Mouse (Mus musculus) bone marrow, adult 2 months (tissue): ENCODE measurements around the gene Itgb5.

ENCODE experiments used
- CTCF ChIP-seq: fragments of 200-500 bp; IDR thresholded peaks from 2 replicates; pipeline ENCODE4 v1.5.1; 2011; ENCODE audit warnings: low read length, control low read depth; ENCODE audit not compliant: control insufficient read depth, insufficient read depth
- POLR2A ChIP-seq: fragments of 200-500 bp; IDR thresholded peaks from 2 replicates; pipeline ENCODE4 v1.6.1; 2011; ENCODE audit warnings: low read depth, mild to moderate bottlenecking, control low read depth, low read length, borderline replicate concordance; ENCODE audit not compliant: control insufficient read depth

DNA sequence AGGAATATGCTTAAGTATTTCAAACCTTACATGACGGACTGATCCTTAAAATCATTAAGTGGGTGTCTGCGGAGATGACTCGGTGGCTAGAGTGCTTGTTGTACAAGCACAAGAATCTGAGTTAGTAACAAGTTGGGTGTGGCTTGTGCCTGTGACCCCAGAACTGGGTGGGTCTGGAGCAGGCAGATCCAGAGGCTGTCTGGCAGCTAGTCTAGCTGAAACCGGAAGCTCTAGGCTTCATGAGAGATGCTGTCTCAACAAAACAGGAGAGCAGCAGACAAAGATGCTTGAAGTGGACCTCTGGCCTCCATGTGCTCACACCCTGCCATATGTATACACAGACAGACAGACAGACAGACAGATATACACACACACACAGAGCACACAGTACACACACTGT lies 161.2 kb downstream of the Itgb5 start:
- no peak for TF ChIP-seq POLR2A
- TF ChIP-seq CTCF, result no peak
